Mouse (Mus musculus) heart, postnatal 0 days (tissue): ENCODE results near the gene Nacc1.

Source experiments
- CTCF ChIP-seq: IDR thresholded peaks from 2 replicates; pipeline ENCODE4 v1.5.1; 2016; ENCODE audit warnings: antibody characterized with exemption, control low read depth, low read depth
- EP300 ChIP-seq: IDR thresholded peaks from 2 replicates; pipeline ENCODE4 v1.6.1; 2016; ENCODE audit warnings: antibody characterized with exemption, low read depth

DNA sequence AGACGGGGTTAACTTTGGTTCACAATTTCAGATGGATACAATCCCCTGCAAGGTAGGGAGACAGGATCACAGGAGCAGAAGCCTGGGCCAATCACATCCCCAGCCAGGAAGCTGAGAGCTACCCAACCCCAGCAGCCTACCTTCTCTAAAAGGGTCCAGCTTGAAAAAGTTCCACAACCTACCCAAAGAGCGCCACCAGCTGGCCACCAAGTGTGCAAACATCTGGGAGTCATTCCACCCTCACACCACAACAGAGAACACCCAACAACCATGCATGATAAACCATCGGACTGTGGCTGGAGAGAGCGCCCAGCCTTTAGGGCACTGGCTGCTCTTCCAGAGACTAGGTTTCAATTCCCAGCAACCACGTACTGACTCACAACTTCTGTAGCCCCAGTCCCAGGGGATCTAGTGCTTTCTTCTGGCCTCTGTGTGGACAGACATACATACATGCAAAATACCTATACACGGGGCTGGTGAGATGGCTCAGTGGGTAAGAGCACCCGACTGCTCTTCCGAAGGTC, 66.5 kb downstream of the Nacc1 start:
- TF ChIP-seq CTCF: no peak
- TF ChIP-seq EP300: no peak
